Mouse (Mus musculus): ENCODE results near the gene Intu. TPM values are rescaled to one million over a fixed set of nuclear protein-coding genes. Genes with fewer than 3 reads are reported as not detected.

The Intu gene
- total RNA-seq, 2 experiments from 2014 or later, result 6.6 to 6.7 TPM

DNA sequence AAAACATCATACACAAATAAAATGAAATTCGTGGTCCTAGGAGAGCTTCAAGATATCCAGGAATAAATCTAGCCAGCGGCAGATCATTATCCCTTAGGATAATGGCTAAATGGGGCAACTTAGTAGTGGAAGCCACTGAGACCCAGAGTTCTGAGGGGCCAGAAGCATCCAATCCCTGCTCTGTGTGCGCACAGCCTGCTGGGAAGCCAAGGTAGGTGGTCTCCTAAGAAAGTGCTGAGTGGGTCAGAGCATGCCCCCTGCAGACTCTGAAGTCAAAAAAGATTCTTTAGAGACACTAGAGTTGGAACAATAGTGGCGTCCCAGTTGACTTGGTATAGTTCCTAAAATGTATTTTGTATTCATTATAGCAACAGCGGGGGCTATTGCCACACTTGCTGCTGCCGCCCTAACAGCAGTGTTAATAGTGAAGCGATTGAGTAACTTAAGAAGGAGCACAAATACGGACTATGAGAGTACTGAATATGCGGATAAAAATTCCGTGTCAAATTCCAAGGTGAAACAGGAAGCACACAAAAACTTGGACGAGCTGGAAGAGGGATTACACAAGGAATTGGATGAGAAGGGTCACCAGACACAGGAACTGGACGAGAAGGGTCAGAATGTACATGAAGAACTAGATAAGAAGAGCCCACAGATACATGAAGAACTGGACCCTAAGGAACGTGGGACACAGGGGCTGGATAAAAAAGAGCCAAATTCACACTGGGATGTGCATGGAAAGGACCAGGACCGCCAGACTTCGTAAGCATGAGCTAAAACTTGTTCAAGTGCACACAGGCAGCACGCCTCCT lies 213.1 kb downstream of the Intu start, which contains the start of gene Hspa4l:
TSS of gene Hspa4l (plus strand) at position 472 of the 812 bp plus-strand sequence.
- intact Hi-C loops (cut with DNase I), result loop anchor here (2.0 to 10.0 kb wide), 3 partner anchors 42 to 341 kb away; partner anchors contain the start of gene Pgrmc2
- DNase-seq (ENCODE audit: low spot score in 2 of 2), result peak in 1 of 2 experiments; percentile 5

- intact Hi-C loops (cut with DNase I), result loop anchor here (2.0 to 10.0 kb wide), 4 partner anchors 43 to 1863 kb away; partner anchors contain the start of gene Pgrmc2
- peak; percentile 89 to 92 for DNase-seq (ENCODE audit: low spot score in 2 of 2)
Measured at GRCm38 (mm10) chr3:40744836-40745660, 214.0 kb downstream of the Intu start.

GRCm38 (mm10) chr3:40745661-40746547 lies 214.8 kb downstream of the Intu start:
- intact Hi-C loops (cut with DNase I), result loop anchor here (2.0 to 10.0 kb wide), 3 partner anchors 219 to 1864 kb away; partner anchors contain the start of gene Pgrmc2
- DNase-seq (ENCODE audit: low spot score in 2 of 2), result peak; percentile 27 to 43

Small RNA genes within 50 kb of the gene (microRNA-seq; reads per million reads assigned to microRNA genes)
- 0 reads per million in 2 experiments for gene Gm23810

Other genes starting within 250 kb of the Intu start
- gene Slc25a31, start 177.6 kb downstream of the Intu start, total RNA-seq (2021), result under 1 TPM; 0.16 to 0.34 TPM
- 100 to 1,000 TPM; 154 to 157 TPM for gene Hspa4l, start 213.2 kb downstream of the Intu start, total RNA-seq (2021)